30 mouse cellular contexts compared by ENCODE assay signal in genomic region chr7:35131601-35132000, GRCm38 (mm10). TPM values are rescaled to one million over a fixed set of nuclear protein-coding genes. Genes with fewer than 3 reads are reported as not detected.
DNase-seq lines count a peak whose midpoint lies in the region; ATAC-seq and TF ChIP-seq lines count a peak whose summit lies in the region.
"Had no signal": no experiment of that assay in that cellular context is flagged by ENCODE, and none has a peak within 500 bp of the region (broad histone marks: within the 10 kb centered on the region; RNA-seq: fewer than 3 reads in every experiment).

No protein-coding gene starts in this region.

- no peak overlapping the region for H3K27ac ChIP-seq in hindbrain, postnatal 0 days
- H3K27ac ChIP-seq in hindbrain, embryonic 13.5 days: no peak overlapping the region
- no peak overlapping the region for H3K27ac ChIP-seq in liver, adult 2 months (replicated peaks; ENCODE audit: insufficient read depth, low read depth, low read length)
- H3K27ac ChIP-seq in liver, postnatal 0 days (ENCODE audit: low read depth): no peak overlapping the region
- no peak overlapping the region for H3K27ac ChIP-seq in stomach, postnatal 0 days (replicated peaks)
- H3K27ac ChIP-seq: embryonic facial prominence, embryonic 10.5 days; embryonic facial prominence, embryonic 15.5 days; forebrain, embryonic 12.5 days; hindbrain, embryonic 15.5 days; kidney, embryonic 15.5 days; limb, embryonic 10.5 days; limb, embryonic 15.5 days; midbrain, embryonic 10.5 days; midbrain, embryonic 15.5 days; neural tube, embryonic 15.5 days had no signal

- WGBS in hindbrain, postnatal 0 days: 96% methylated on average over 9 of the region's 9 CpGs
- 95% methylated on average over 9 of the region's 9 CpGs for WGBS in hindbrain, embryonic 13.5 days
- 96% methylated on average over 9 of the region's 9 CpGs for WGBS in liver, adult 2 months
- WGBS in liver, postnatal 0 days (ENCODE audit: insufficient replicate concordance): 87% methylated on average over 9 of the region's 9 CpGs
- 96% methylated on average over 9 of the region's 9 CpGs for WGBS in stomach, postnatal 0 days

- H3K9ac ChIP-seq in hindbrain, postnatal 0 days (replicated peaks; ENCODE audit: low read length): no peak overlapping the region
- no peak overlapping the region for H3K9ac ChIP-seq in hindbrain, embryonic 13.5 days
- no peak overlapping the region for H3K9ac ChIP-seq in liver, adult 2 months (ENCODE audit: low read depth, low read length)
- no peak overlapping the region for H3K9ac ChIP-seq in liver, postnatal 0 days (replicated peaks)
- H3K9ac ChIP-seq in stomach, postnatal 0 days (ENCODE audit: low read length): no peak overlapping the region
- H3K9ac ChIP-seq: embryonic facial prominence, embryonic 15.5 days; forebrain, embryonic 12.5 days; heart, embryonic 12.5 days; hindbrain, embryonic 15.5 days; kidney, embryonic 15.5 days; limb, embryonic 15.5 days; midbrain, embryonic 15.5 days; neural tube, embryonic 15.5 days had no signal

- no peak for ATAC-seq in hindbrain, postnatal 0 days
- ATAC-seq in hindbrain, embryonic 13.5 days (ENCODE audit: low FRiP score): no peak
- ATAC-seq in liver, postnatal 0 days: no peak
- ATAC-seq in stomach, postnatal 0 days (ENCODE audit: low FRiP score, low TSS enrichment): no peak
- ATAC-seq: midbrain, embryonic 15.5 days had no signal

- DNase-seq in hindbrain, postnatal 0 days (ENCODE audit: low spot score): no peak
- DNase-seq in liver, adult 2 months (ENCODE audit: extremely low read depth, low read depth, low spot score): no peak
- DNase-seq in liver, postnatal 0 days: no peak
- DNase-seq in ES-CJ7 (ENCODE audit: low read depth, low spot score): peak; percentile 51
- no peak for DNase-seq in stomach, postnatal 0 days (ENCODE audit: low spot score)
- no peak for DNase-seq in left cerebral cortex, postnatal 10 days (ENCODE audit: extremely low spot score in 1 of 2, low spot score in 2 of 2)
- DNase-seq: cerebellum, adult 8-10 months; cerebellum, postnatal 25 days; gastrocnemius, postnatal 25 days; heart, adult 11 months; kidney, postnatal 36 days; layer of hippocampus, postnatal 36 days; retina, postnatal 1 day; right cerebral cortex, postnatal 25 days; thymus, adult 18-20 months; thymus, postnatal 25 days had no signal

- H3K79me2 ChIP-seq in liver, adult 2 months (ENCODE audit: control insufficient read depth, insufficient read depth, low read length): no peaks in the 10 kb centered on the region

- no peaks in the 10 kb centered on the region for H3K4me1 ChIP-seq in hindbrain, postnatal 0 days (ENCODE audit: insufficient read depth, low read length)
- peaks cover 12% of the 10 kb centered on the region for H3K4me1 ChIP-seq in hindbrain, embryonic 13.5 days (replicated peaks)
- peaks cover 47% of the 10 kb centered on the region for H3K4me1 ChIP-seq in liver, adult 2 months (ENCODE audit: control insufficient read depth, insufficient read depth, low read length)
- H3K4me1 ChIP-seq in liver, postnatal 0 days (ENCODE audit: insufficient read depth): peaks cover 33% of the 10 kb centered on the region
- H3K4me1 ChIP-seq in stomach, postnatal 0 days (replicated peaks; ENCODE audit: control insufficient read depth, insufficient read depth): 0 out of 2 replicates have a peak, but pooled peaks cover 4% of the 10 kb centered on the region
- H3K4me1 ChIP-seq: forebrain, embryonic 12.5 days; hindbrain, embryonic 15.5 days; midbrain, embryonic 15.5 days; neural tube, embryonic 15.5 days had no signal

- H3K4me3 ChIP-seq in hindbrain, postnatal 0 days (ENCODE audit: low read length): no peak overlapping the region
- no peak overlapping the region for H3K4me3 ChIP-seq in hindbrain, embryonic 13.5 days
- H3K4me3 ChIP-seq in liver, adult 2 months (ENCODE audit: insufficient read depth, low read depth, low read length): no peak overlapping the region
- H3K4me3 ChIP-seq in liver, postnatal 0 days (ENCODE audit: low read depth, low read length): no peak overlapping the region
- no peak overlapping the region for H3K4me3 ChIP-seq in stomach, postnatal 0 days (ENCODE audit: low read depth, low read length)
- H3K4me3 ChIP-seq: embryonic facial prominence, embryonic 10.5 days; embryonic facial prominence, embryonic 15.5 days; forebrain, embryonic 12.5 days; heart, embryonic 12.5 days; hindbrain, embryonic 15.5 days; kidney, embryonic 15.5 days; limb, embryonic 10.5 days; limb, embryonic 15.5 days; midbrain, embryonic 10.5 days; midbrain, embryonic 15.5 days; neural tube, embryonic 15.5 days had no signal

- TF ChIP-seq EP300 in liver, postnatal 0 days (IDR thresholded peaks at IDR 0.05; ENCODE audit: low read depth): no peak
- no peak for TF ChIP-seq EP300 in stomach, postnatal 0 days (optimal IDR thresholded peaks at IDR 0.05)

- peak; percentile 5; the same call in 1 of the 2 replicates for TF ChIP-seq CTCF in hindbrain, postnatal 0 days (IDR thresholded peaks at IDR 0.05; ENCODE audit: low read depth)
- TF ChIP-seq CTCF in liver, adult 2 months (IDR thresholded peaks at IDR 0.05; ENCODE audit: low read depth, low read length): peak; percentile 9; the same call in 1 of the 2 replicates
- no peak for TF ChIP-seq CTCF in liver, postnatal 0 days (IDR thresholded peaks at IDR 0.05; ENCODE audit: low read depth)
- peak; percentile 28 for TF ChIP-seq CTCF in stomach, postnatal 0 days (IDR thresholded peaks at IDR 0.05; ENCODE audit: low read depth)

- no peaks in the 10 kb centered on the region for H3K27me3 ChIP-seq in hindbrain, postnatal 0 days (ENCODE audit: insufficient read depth, low read length)
- peaks cover 21% of the 10 kb centered on the region; the same call in 1 of the 2 replicates for H3K27me3 ChIP-seq in hindbrain, embryonic 13.5 days
- no peaks in the 10 kb centered on the region for H3K27me3 ChIP-seq in liver, adult 2 months (ENCODE audit: control insufficient read depth, insufficient read depth, low read length)
- no peaks in the 10 kb centered on the region for H3K27me3 ChIP-seq in liver, postnatal 0 days (ENCODE audit: insufficient read depth, low read length)
- H3K27me3 ChIP-seq in stomach, postnatal 0 days (ENCODE audit: control insufficient read depth, insufficient read depth, low read length): no peaks in the 10 kb centered on the region
- H3K27me3 ChIP-seq: midbrain, embryonic 15.5 days had no signal

- no peak for TF ChIP-seq POLR2A in liver, adult 2 months (IDR thresholded peaks at IDR 0.05; ENCODE audit: extremely low read depth, insufficient read depth, low read length)

- H3K9me3 ChIP-seq in hindbrain, postnatal 0 days (ENCODE audit: low read length): no peaks in the 10 kb centered on the region
- H3K9me3 ChIP-seq in hindbrain, embryonic 13.5 days: no peaks in the 10 kb centered on the region
- H3K9me3 ChIP-seq in liver, postnatal 0 days (ENCODE audit: low read length): no peaks in the 10 kb centered on the region
- no peaks in the 10 kb centered on the region for H3K9me3 ChIP-seq in stomach, postnatal 0 days (ENCODE audit: control insufficient read depth, low read length)
- H3K9me3 ChIP-seq: embryonic facial prominence, embryonic 10.5 days; embryonic facial prominence, embryonic 15.5 days; forebrain, embryonic 12.5 days; heart, embryonic 12.5 days; hindbrain, embryonic 15.5 days; kidney, embryonic 15.5 days; limb, embryonic 10.5 days; limb, embryonic 15.5 days; midbrain, embryonic 10.5 days; midbrain, embryonic 15.5 days; neural tube, embryonic 15.5 days had no signal

- H3K4me2 ChIP-seq in hindbrain, postnatal 0 days (ENCODE audit: low read depth, low read length): no peak overlapping the region
- no peak overlapping the region for H3K4me2 ChIP-seq in hindbrain, embryonic 13.5 days
- no peak overlapping the region for H3K4me2 ChIP-seq in liver, postnatal 0 days (ENCODE audit: low read depth, low read length)
- no peak overlapping the region for H3K4me2 ChIP-seq in stomach, postnatal 0 days (replicated peaks; ENCODE audit: low read depth)
- H3K4me2 ChIP-seq: embryonic facial prominence, embryonic 15.5 days; forebrain, embryonic 12.5 days; heart, embryonic 12.5 days; hindbrain, embryonic 15.5 days; kidney, embryonic 15.5 days; limb, embryonic 15.5 days; midbrain, embryonic 15.5 days; neural tube, embryonic 15.5 days had no signal

- intact Hi-C loops in left cerebral cortex, postnatal 10 days (cut with DNase I): no loop called here

- no peaks in the 10 kb centered on the region for H3K36me3 ChIP-seq in hindbrain, postnatal 0 days (ENCODE audit: insufficient read depth, low read length)
- no peaks in the 10 kb centered on the region for H3K36me3 ChIP-seq in hindbrain, embryonic 13.5 days
- no peaks in the 10 kb centered on the region for H3K36me3 ChIP-seq in liver, adult 2 months (ENCODE audit: control insufficient read depth, insufficient read depth, low read length)
- H3K36me3 ChIP-seq in liver, postnatal 0 days (replicated peaks; ENCODE audit: insufficient read depth, low read length): no peaks in the 10 kb centered on the region
- H3K36me3 ChIP-seq in stomach, postnatal 0 days (ENCODE audit: control insufficient read depth, insufficient read depth, low read length): no peaks in the 10 kb centered on the region
- H3K36me3 ChIP-seq: embryonic facial prominence, embryonic 10.5 days; embryonic facial prominence, embryonic 15.5 days; forebrain, embryonic 12.5 days; heart, embryonic 12.5 days; hindbrain, embryonic 15.5 days; kidney, embryonic 15.5 days; limb, embryonic 10.5 days; limb, embryonic 15.5 days; midbrain, embryonic 10.5 days; midbrain, embryonic 15.5 days; neural tube, embryonic 15.5 days had no signal

RNA-seq across cellular contexts. Expression of gene Cebpa, which starts 12.5 kb away (rescaled TPM):
- total RNA-seq in hindbrain, postnatal 0 days (2014; rRNA removed): 8.3 and 9.8 TPM in 2 replicates
- polyA plus RNA-seq in hindbrain, postnatal 0 days (2015; fragmentation: Nextera tagmentation; extraction: Ambion mirVana): 1.1 TPM in 2 replicates
- polyA plus RNA-seq in hindbrain, embryonic 13.5 days (2015; fragmentation: Nextera tagmentation; extraction: Ambion mirVana): 0.47 and 0.60 TPM in 2 replicates
- total RNA-seq in liver, adult 2 months (2014; rRNA removed): 177 and 199 TPM in 2 replicates
- polyA plus RNA-seq in liver, adult 2 months (2012; rRNA removed): 349 and 390 TPM in 2 replicates
- polyA plus RNA-seq in liver, postnatal 0 days (2015; fragmentation: Nextera tagmentation; extraction: Ambion mirVana): 20.2 and 34.0 TPM in 2 replicates
- 8.8 and 11.3 TPM in 2 replicates for polyA plus RNA-seq in stomach, postnatal 0 days (2015; fragmentation: Nextera tagmentation; extraction: Ambion mirVana)
- total RNA-seq in left cerebral cortex, postnatal 10 days (2021): 1 to 10 TPM; 3.3 to 4.7 TPM

RNA-seq across cellular contexts. Expression of gene Slc7a10, which starts 54.6 kb away (rescaled TPM):
- total RNA-seq in hindbrain, postnatal 0 days (2014; rRNA removed): 62.9 and 70.2 TPM in 2 replicates
- polyA plus RNA-seq in hindbrain, postnatal 0 days (2015; fragmentation: Nextera tagmentation; extraction: Ambion mirVana): 47.8 and 52.8 TPM in 2 replicates
- polyA plus RNA-seq in hindbrain, embryonic 13.5 days (2015; fragmentation: Nextera tagmentation; extraction: Ambion mirVana): 8.5 and 9.2 TPM in 2 replicates
- total RNA-seq in liver, adult 2 months (2014; rRNA removed): 0.07 and 0.09 TPM in 2 replicates
- not detected in 2 replicates for polyA plus RNA-seq in liver, adult 2 months (2012; rRNA removed)
- 0.12 TPM in 2 replicates for polyA plus RNA-seq in liver, postnatal 0 days (2015; fragmentation: Nextera tagmentation; extraction: Ambion mirVana)
- polyA plus RNA-seq in stomach, postnatal 0 days (2015; fragmentation: Nextera tagmentation; extraction: Ambion mirVana): 0.82 and 0.98 TPM in 2 replicates
- total RNA-seq in left cerebral cortex, postnatal 10 days (2021): 10 to 100 TPM; 42.6 to 43.4 TPM
- total RNA-seq: hematopoietic stem cell, adult 5-6 weeks; megakaryocyte progenitor cell, adult 5-6 weeks had no signal

Comparison
In these comparisons a context has a peak if more than half of its experiments do, and no peak if none do; other contexts are left out.
1. RNA of gene Cebpa, which starts 12.5 kb away (polyA plus RNA-seq): 349 to 390 TPM in liver, adult 2 months; 20.2 to 34.0 TPM in liver, postnatal 0 days, 8.8 to 11.3 TPM in stomach, postnatal 0 days, 1.1 TPM in hindbrain, postnatal 0 days and 0.47 to 0.60 TPM in hindbrain, embryonic 13.5 days; every median in the first group is over 10 times any median in the second.